Mouse (Mus musculus) retina, embryonic 14.5 days (tissue): ENCODE data around the gene Mmp25.
"Not testable (repeated sequence)": the region's sequence is repeated elsewhere in the genome, so short reads cannot be mapped to it uniquely, and the experiment has no call there.

Experiments used
- DNase-seq: peaks from one replicate; pipeline ENCODE4 v3.0.0-alpha.2; 2015; ENCODE audit warnings: low spot score

Gene Mmp25

GRCm38 (mm10) chr17:23600641-23601622 lies 44.1 kb downstream of the Mmp25 start, which contains the start of gene Zscan10:
Zscan10 (plus strand) TSS chr17:23600856.
- DNase-seq: no peak

- peak; percentile 61 for DNase-seq
Observed at GRCm38 (mm10) chr17:23599605-23600063, 45.4 kb downstream of the Mmp25 start.

- DNase-seq: peak; percentile 87
Observed at GRCm38 (mm10) chr17:23598582-23599552, 46.2 kb downstream of the Mmp25 start, which contains the start of gene Zfp13. Zfp13 (minus strand) TSS chr17:23599487.

GRCm38 (mm10) chr17:23595139-23595538 lies 49.9 kb downstream of the Mmp25 start:
- DNase-seq: not testable (repeated sequence)

- no peak for DNase-seq
Observed at GRCm38 (mm10) chr17:23592926-23593300, 52.2 kb downstream of the Mmp25 start.

GRCm38 (mm10) chr17:23592208-23592925 lies 52.7 kb downstream of the Mmp25 start:
- peak; percentile 99 for DNase-seq

GRCm38 (mm10) chr17:23587253-23587652 lies 57.8 kb downstream of the Mmp25 start:
- DNase-seq: no peak

GRCm38 (mm10) chr17:23585721-23586491 lies 59.2 kb downstream of the Mmp25 start:
- peak; percentile 93 for DNase-seq

GRCm38 (mm10) chr17:23584786-23585185 lies 60.3 kb downstream of the Mmp25 start:
- no peak for DNase-seq
